Mouse (Mus musculus) C2C12 (cell line): ENCODE measurements around the gene Atrnl1. TPM values are rescaled to one million over a fixed set of nuclear protein-coding genes. Genes with fewer than 3 reads are reported as not detected.
"Not testable (repeated sequence)": the region's sequence is repeated elsewhere in the genome, so short reads cannot be mapped to it uniquely, and the experiment has no call there.

Experiments used
- H3K27me3 ChIP-seq: one replicate; pipeline ENCODE4 v1.6.1; 2011; ENCODE audit not compliant: control insufficient read depth, insufficient read depth, insufficient read length
- H3K36me3 ChIP-seq: one replicate; pipeline ENCODE4 v1.6.1; 2011; ENCODE audit not compliant: control insufficient read depth, insufficient read depth
- H3K4me3 ChIP-seq: one replicate; pipeline ENCODE4 v1.5.1; 2011; ENCODE audit warnings: mild to moderate bottlenecking, control low read depth; ENCODE audit not compliant: poor library complexity, insufficient read depth, severe bottlenecking
- H3K79me2 ChIP-seq: one replicate; pipeline ENCODE4 v1.6.1; 2011; ENCODE audit not compliant: control insufficient read depth, insufficient read depth
- H3K79me3 ChIP-seq: one replicate; pipeline ENCODE4 v1.6.1; 2011; ENCODE audit warnings: low read depth, control low read depth
- H3ac ChIP-seq: one replicate; pipeline ENCODE3; 2011; ENCODE audit warnings: low read depth; ENCODE audit not compliant: control insufficient read depth, insufficient read length
- CEBPB ChIP-seq: IDR thresholded peaks from one replicate; pipeline ENCODE4 v1.6.1; 2011; ENCODE audit warnings: low read depth, mild to moderate bottlenecking, control low read depth, moderate library complexity
- CTCF ChIP-seq: IDR thresholded peaks from one replicate; pipeline ENCODE4 v1.5.1; 2011; ENCODE audit not compliant: control insufficient read depth, insufficient read depth, insufficient read length
- FOSL1 ChIP-seq: IDR thresholded peaks from one replicate; pipeline ENCODE4 v1.8.0; 2011; ENCODE audit warnings: mild to moderate bottlenecking, low read length; ENCODE audit not compliant: poor library complexity, insufficient read depth, severe bottlenecking
- MAX ChIP-seq: IDR thresholded peaks from one replicate; pipeline ENCODE4 v1.6.1; 2011; ENCODE audit warnings: mild to moderate bottlenecking, control low read depth
- MYOD1 ChIP-seq: IDR thresholded peaks from one replicate; pipeline ENCODE4 v1.6.1; 2011; ENCODE audit warnings: low read depth; ENCODE audit not compliant: control insufficient read depth, insufficient read length
- MYOG ChIP-seq: IDR thresholded peaks from one replicate; pipeline ENCODE4 v1.6.1; 2011; ENCODE audit not compliant: control insufficient read depth, insufficient read length; ENCODE audit errors: extremely low read depth
- USF1 ChIP-seq: IDR thresholded peaks from one replicate; pipeline ENCODE4 v1.6.1; 2011; ENCODE audit warnings: low read depth, mild to moderate bottlenecking, control low read depth, moderate library complexity
- polyA plus RNA-seq: library from polyadenylated mRNA; unstranded; fragments of >200 nt; fragmentation: generic; extraction: Trizol; gene quantifications from one replicate; pipeline ENCODE4 v1.2.1, GENCODE M21; 2012; ENCODE audit warnings: missing spikeins

Gene Atrnl1
- polyA plus RNA-seq, 1 experiment = 3.3 TPM

GRCm38 (mm10) chr19:57987696-57988393, 377.0 kb downstream of the Atrnl1 start:
- no peak overlapping the region for H3ac ChIP-seq
- no peaks in the 10 kb centered on the region for H3K79me3 ChIP-seq
- no peaks in the 10 kb centered on the region for H3K27me3 ChIP-seq
- no peaks in the 10 kb centered on the region for H3K79me2 ChIP-seq
- TF ChIP-seq MAX (no peak), MYOD1 (no peak), CTCF (no peak), MYOG (no peak), FOSL1 (no peak), CEBPB (no peak), USF1 (no peak)
- H3K36me3 ChIP-seq = no peaks in the 10 kb centered on the region
- no peak overlapping the region for H3K4me3 ChIP-seq

GRCm38 (mm10) chr19:57988559-57989093, 377.8 kb downstream of the Atrnl1 start:
- no peak for TF ChIP-seq CTCF
- TF ChIP-seq MYOG = no peak
- no peak for TF ChIP-seq MAX
- TF ChIP-seq CEBPB = no peak
- TF ChIP-seq MYOD1 = no peak
- no peak for TF ChIP-seq USF1
- H3K36me3 ChIP-seq = no peaks in the 10 kb centered on the region
- H3K79me3 ChIP-seq = no peaks in the 10 kb centered on the region
- H3ac ChIP-seq = no peak overlapping the region
- no peaks in the 10 kb centered on the region for H3K79me2 ChIP-seq
- H3K4me3 ChIP-seq = no peak overlapping the region
- no peaks in the 10 kb centered on the region for H3K27me3 ChIP-seq

- Histone ChIP-seq H3ac (no peak overlapping the region), H3K79me2 (no peaks in the 10 kb centered on the region), H3K36me3 (no peaks in the 10 kb centered on the region), H3K4me3 (no peak overlapping the region), H3K79me3 (no peaks in the 10 kb centered on the region), H3K27me3 (no peaks in the 10 kb centered on the region)
- no peak for TF ChIP-seq FOSL1
- no peak for TF ChIP-seq CEBPB
- no peak for TF ChIP-seq MYOG
- TF ChIP-seq MAX = no peak
Observed at GRCm38 (mm10) chr19:57991099-57991760, 380.4 kb downstream of the Atrnl1 start.

GRCm38 (mm10) chr19:57994174-57994833, 383.5 kb downstream of the Atrnl1 start:
- not testable (repeated sequence) for H3K79me3 ChIP-seq

GRCm38 (mm10) chr19:57995015-57995414, 384.2 kb downstream of the Atrnl1 start:
- TF ChIP-seq CEBPB (no peak), CTCF (no peak), FOSL1 (no peak), MAX (no peak), MYOD1 (no peak), MYOG (no peak), USF1 (no peak)
- Histone ChIP-seq H3K79me3 (no peaks in the 10 kb centered on the region), H3K27me3 (no peaks in the 10 kb centered on the region), H3K79me2 (no peaks in the 10 kb centered on the region), H3K36me3 (no peaks in the 10 kb centered on the region), H3K4me3 (no peak overlapping the region), H3ac (no peak overlapping the region)

More at GRCm38 (mm10) chr19:57994174-57994833, 383.5 kb downstream of the Atrnl1 start:
- H3K79me2 ChIP-seq, H3K27me3 ChIP-seq, H3K4me3 ChIP-seq, H3K36me3 ChIP-seq, H3ac ChIP-seq: not testable (repeated sequence)

- no peak overlapping the region for H3ac ChIP-seq
Observed at GRCm38 (mm10) chr19:57997961-57998360, 387.1 kb downstream of the Atrnl1 start.

More at GRCm38 (mm10) chr19:57997961-57998360, 387.1 kb downstream of the Atrnl1 start:
- Histone ChIP-seq H3K27me3 (no peaks in the 10 kb centered on the region), H3K79me3 (no peaks in the 10 kb centered on the region), H3K79me2 (no peaks in the 10 kb centered on the region), H3K36me3 (no peaks in the 10 kb centered on the region), H3K4me3 (no peak overlapping the region)
- TF ChIP-seq MAX = no peak
- TF ChIP-seq FOSL1 = no peak
- TF ChIP-seq MYOD1 = no peak
- TF ChIP-seq CTCF = no peak
- TF ChIP-seq USF1 = no peak
- no peak for TF ChIP-seq CEBPB
- TF ChIP-seq MYOG = no peak
